Mouse (Mus musculus): ENCODE results near the gene Commd7. TPM values are rescaled to one million over a fixed set of nuclear protein-coding genes. Genes with fewer than 3 reads are reported as not detected.

The Commd7 gene
- polyA plus RNA-seq, 1 experiment from 2014 or later, result 68.9 TPM

DNA sequence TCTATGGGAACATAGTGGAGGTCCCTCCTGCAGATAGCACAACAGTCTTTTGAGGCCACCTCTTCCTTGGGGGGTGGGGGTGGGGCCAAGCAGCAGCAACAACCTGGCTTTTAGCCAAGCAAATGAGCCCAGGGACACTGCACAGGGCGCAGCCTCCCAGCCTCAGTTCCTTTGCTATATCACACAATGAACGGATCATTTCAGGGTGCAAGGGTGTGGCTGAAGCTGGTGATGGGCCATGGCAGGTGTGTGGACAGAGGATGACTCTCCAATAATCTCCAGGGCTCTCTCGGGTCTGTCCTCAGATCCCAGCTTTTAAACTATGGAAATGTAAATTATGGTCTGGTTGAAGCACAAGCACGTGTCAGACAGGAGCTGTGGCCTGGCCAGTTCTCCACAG is 55.5 kb downstream of the Commd7 start:
- ATAC-seq (ENCODE audit: insufficient read depth, low FRiP score, low TSS enrichment), result no peak
- Histone ChIP-seq H3K4me1 (ENCODE audit: control insufficient read depth, insufficient read depth, low read length) (0 out of 2 replicates have a peak, but pooled peaks cover 2% of the 10 kb centered on the region), H3K36me3 (ENCODE audit: control insufficient read depth, insufficient read depth, low read length) (no peaks in the 10 kb centered on the region), H3K9me3 (ENCODE audit: control insufficient read depth, low read length) (no peaks in the 10 kb centered on the region), H3K9ac (ENCODE audit: low read length) (no peak overlapping the region), H3K27ac (ENCODE audit: low read depth, low read length) (no peak overlapping the region), H3K4me3 (ENCODE audit: low read depth, low read length) (no peak overlapping the region), H3K27me3 (ENCODE audit: control insufficient read depth, insufficient read depth, low read length) (no peaks in the 10 kb centered on the region), H3K4me2 (ENCODE audit: low read depth) (no peak overlapping the region)
- no peak for DNase-seq (ENCODE audit: low spot score)
- 51% methylated on average over 4 of the region's 4 CpGs for WGBS

DNA sequence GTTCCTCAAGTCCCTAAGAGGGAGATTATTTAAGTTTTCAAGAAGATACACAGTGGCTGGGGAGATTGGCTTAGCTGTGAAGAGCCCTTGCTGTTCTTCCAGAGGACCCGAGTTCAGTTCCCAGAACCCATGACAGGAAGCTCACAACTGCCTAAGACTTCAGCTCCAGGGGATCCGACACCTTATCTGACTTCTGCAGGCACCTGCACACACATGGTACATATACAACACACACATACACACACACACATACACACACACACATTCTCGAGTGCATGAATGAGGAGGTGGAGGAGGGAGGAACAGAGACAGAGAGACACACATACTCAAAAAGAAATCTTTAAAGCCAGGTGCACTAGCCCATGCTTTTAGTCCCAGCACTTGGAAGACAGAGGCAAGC is 56.4 kb downstream of the Commd7 start:
- no peaks in the 10 kb centered on the region for H3K36me3 ChIP-seq (ENCODE audit: control insufficient read depth, insufficient read depth, low read length)
- H3K4me2 ChIP-seq (ENCODE audit: low read depth), result no peak overlapping the region
- 0 out of 2 replicates have a peak, but pooled peaks cover 2% of the 10 kb centered on the region for H3K4me1 ChIP-seq (ENCODE audit: control insufficient read depth, insufficient read depth, low read length)
- no peak overlapping the region for H3K9ac ChIP-seq (ENCODE audit: low read length)
- no peaks in the 10 kb centered on the region for H3K27me3 ChIP-seq (ENCODE audit: control insufficient read depth, insufficient read depth, low read length)
- no peak overlapping the region for H3K4me3 ChIP-seq (ENCODE audit: low read depth, low read length)
- H3K9me3 ChIP-seq (ENCODE audit: control insufficient read depth, low read length), result no peaks in the 10 kb centered on the region
- no peak for ATAC-seq (ENCODE audit: insufficient read depth, low FRiP score, low TSS enrichment)
- 81% methylated on average over 3 of the region's 3 CpGs for WGBS
- H3K27ac ChIP-seq (ENCODE audit: low read depth, low read length), result no peak overlapping the region
- DNase-seq (ENCODE audit: low spot score), result no peak

DNA sequence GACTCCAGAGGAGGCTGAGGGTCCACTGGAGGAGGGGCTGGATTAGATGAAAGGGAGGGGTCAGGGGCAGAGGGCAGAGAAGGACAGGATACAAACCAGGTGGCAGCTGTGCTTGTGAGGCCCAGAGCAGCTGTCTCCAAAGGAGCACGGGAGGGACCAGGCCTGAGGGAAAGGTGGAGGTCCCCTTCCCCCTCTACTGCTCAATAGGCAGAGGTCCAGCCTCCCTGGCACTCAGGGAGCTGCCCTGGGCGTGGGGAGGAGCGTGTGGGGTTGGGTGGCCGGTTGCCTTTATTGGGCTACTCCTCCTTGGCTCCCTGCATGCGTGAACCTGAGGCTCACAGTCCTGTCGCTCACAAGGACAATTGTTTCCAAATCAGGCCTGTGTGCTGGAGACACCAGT is 57.0 kb downstream of the Commd7 start:
- WGBS, result 43% methylated on average over 6 of the region's 6 CpGs
- H3K4me3 ChIP-seq (ENCODE audit: low read depth, low read length), result no peak overlapping the region
- no peak overlapping the region for H3K27ac ChIP-seq (ENCODE audit: low read depth, low read length)
- no peaks in the 10 kb centered on the region for H3K36me3 ChIP-seq (ENCODE audit: control insufficient read depth, insufficient read depth, low read length)
- H3K9ac ChIP-seq (ENCODE audit: low read length), result no peak overlapping the region
- H3K27me3 ChIP-seq (ENCODE audit: control insufficient read depth, insufficient read depth, low read length), result no peaks in the 10 kb centered on the region
- no peak overlapping the region for H3K4me2 ChIP-seq (ENCODE audit: low read depth)
- DNase-seq (ENCODE audit: low spot score), result no peak
- H3K9me3 ChIP-seq (ENCODE audit: control insufficient read depth, low read length), result no peaks in the 10 kb centered on the region
- 0 out of 2 replicates have a peak, but pooled peaks cover 2% of the 10 kb centered on the region for H3K4me1 ChIP-seq (ENCODE audit: control insufficient read depth, insufficient read depth, low read length)
- no peak for ATAC-seq (ENCODE audit: insufficient read depth, low FRiP score, low TSS enrichment)

DNA sequence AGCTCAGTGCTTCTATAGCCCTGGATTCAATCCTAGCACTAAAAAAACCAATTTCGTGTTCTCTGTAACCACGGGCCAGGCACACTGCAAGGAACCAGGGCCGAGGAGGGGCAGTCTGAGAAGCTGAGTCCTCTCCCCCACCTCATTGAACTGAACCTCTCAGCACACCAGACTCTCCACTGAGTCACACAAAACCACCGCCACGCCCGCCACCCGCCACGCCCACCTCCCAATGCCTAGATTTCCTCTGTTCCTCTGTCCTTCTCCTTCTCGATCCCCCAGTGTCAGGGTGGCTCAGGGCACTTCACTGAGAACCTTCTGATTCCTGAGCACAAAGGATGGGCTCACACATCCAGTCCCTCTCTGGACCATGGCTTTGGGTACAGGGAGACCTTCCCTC is 59.5 kb downstream of the Commd7 start:
- Histone ChIP-seq H3K27me3 (ENCODE audit: control insufficient read depth, insufficient read depth, low read length) (no peaks in the 10 kb centered on the region), H3K4me1 (ENCODE audit: control insufficient read depth, insufficient read depth, low read length) (0 out of 2 replicates have a peak, but pooled peaks cover 2% of the 10 kb centered on the region), H3K4me3 (ENCODE audit: low read depth, low read length) (no peak overlapping the region), H3K9ac (ENCODE audit: low read length) (no peak overlapping the region), H3K4me2 (ENCODE audit: low read depth) (no peak overlapping the region), H3K36me3 (ENCODE audit: control insufficient read depth, insufficient read depth, low read length) (no peaks in the 10 kb centered on the region), H3K9me3 (ENCODE audit: control insufficient read depth, low read length) (no peaks in the 10 kb centered on the region), H3K27ac (ENCODE audit: low read depth, low read length) (no peak overlapping the region)
- WGBS, result 87% methylated on average over 9 of the region's 9 CpGs
- DNase-seq (ENCODE audit: low spot score) (no peak), ATAC-seq (ENCODE audit: insufficient read depth, low FRiP score, low TSS enrichment) (no peak)

DNA sequence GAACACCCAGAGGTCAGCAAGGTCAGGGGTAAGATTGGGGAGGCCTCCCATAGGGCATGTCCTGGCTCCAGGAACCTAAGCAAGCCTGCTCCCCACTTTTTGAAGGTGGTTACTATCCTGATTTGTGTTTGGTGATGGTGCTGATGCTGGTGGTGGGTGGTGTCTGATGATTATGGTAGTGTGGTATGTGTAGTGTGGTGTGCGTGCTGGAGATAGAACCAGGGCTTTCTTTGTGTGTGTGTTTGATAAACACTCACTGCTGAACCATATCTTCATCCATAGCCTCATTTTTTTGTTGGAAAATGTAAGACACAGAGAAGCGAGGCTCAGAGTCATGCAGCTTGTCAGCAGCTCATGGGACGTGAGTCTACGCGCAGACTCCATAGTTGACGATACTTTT is 64.0 kb downstream of the Commd7 start:
- WGBS, result 87% methylated on average over 6 of the region's 6 CpGs
- no peak for DNase-seq (ENCODE audit: low spot score)

DNA sequence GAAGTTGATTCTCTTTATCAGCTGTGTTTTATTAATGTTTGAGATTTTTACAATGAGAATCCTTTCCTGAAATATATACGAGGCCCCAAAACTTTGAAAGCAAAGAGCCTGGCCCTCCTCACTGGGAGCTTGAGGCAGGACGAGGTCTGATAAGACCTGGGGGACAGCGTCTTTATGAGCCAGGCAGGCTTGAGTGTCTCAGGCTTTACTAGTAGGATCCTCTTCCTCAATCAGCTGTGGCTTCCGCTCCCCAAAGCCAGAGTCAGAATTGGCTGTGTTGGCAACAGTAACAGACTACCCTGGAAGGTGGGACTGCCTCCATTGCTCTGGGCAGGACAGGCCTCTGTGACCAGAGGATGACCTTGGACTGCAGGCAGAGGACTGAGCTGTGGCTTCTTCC is 64.6 kb downstream of the Commd7 start:
- ATAC-seq (ENCODE audit: insufficient read depth, low FRiP score, low TSS enrichment), result no peak
- WGBS, result 85% methylated on average over 4 of the region's 4 CpGs
- Histone ChIP-seq H3K4me3 (ENCODE audit: low read depth, low read length) (no peak overlapping the region), H3K4me1 (ENCODE audit: control insufficient read depth, insufficient read depth, low read length) (no peaks in the 10 kb centered on the region), H3K27ac (ENCODE audit: low read depth, low read length) (no peak overlapping the region), H3K9me3 (ENCODE audit: control insufficient read depth, low read length) (no peaks in the 10 kb centered on the region), H3K36me3 (ENCODE audit: control insufficient read depth, insufficient read depth, low read length) (no peaks in the 10 kb centered on the region), H3K27me3 (ENCODE audit: control insufficient read depth, insufficient read depth, low read length) (no peaks in the 10 kb centered on the region), H3K9ac (ENCODE audit: low read length) (no peak overlapping the region), H3K4me2 (ENCODE audit: low read depth) (no peak overlapping the region)
- DNase-seq (ENCODE audit: low spot score), result no peak

More for the DNA sequence above, 64.0 kb downstream of the Commd7 start:
- no peak for ATAC-seq (ENCODE audit: insufficient read depth, low FRiP score, low TSS enrichment)
- Histone ChIP-seq H3K4me1 (ENCODE audit: control insufficient read depth, insufficient read depth, low read length) (no peaks in the 10 kb centered on the region), H3K9me3 (ENCODE audit: control insufficient read depth, low read length) (no peaks in the 10 kb centered on the region), H3K4me2 (ENCODE audit: low read depth) (no peak overlapping the region), H3K27me3 (ENCODE audit: control insufficient read depth, insufficient read depth, low read length) (no peaks in the 10 kb centered on the region), H3K27ac (ENCODE audit: low read depth, low read length) (no peak overlapping the region), H3K4me3 (ENCODE audit: low read depth, low read length) (no peak overlapping the region), H3K36me3 (ENCODE audit: control insufficient read depth, insufficient read depth, low read length) (no peaks in the 10 kb centered on the region), H3K9ac (ENCODE audit: low read length) (no peak overlapping the region)

Other genes with a start within 250 kb of the Commd7 start
- gene 4930404H24Rik, start 140.0 kb downstream of the Commd7 start, polyA plus RNA-seq (2014; fragmentation: Nextera tagmentation; extraction: Ambion mirVana), result not detected in 2 replicates
- 32.1 and 37.5 TPM in 2 replicates for gene Nol4l, start 102.8 kb downstream of the Commd7 start, polyA plus RNA-seq (2014; fragmentation: Nextera tagmentation; extraction: Ambion mirVana)
- 11.0 and 13.3 TPM in 2 replicates for gene Dnmt3b, start 16.7 kb upstream of the Commd7 start, polyA plus RNA-seq (2014; fragmentation: Nextera tagmentation; extraction: Ambion mirVana)
- not detected in 2 replicates for gene Dnmt3c, start 63.9 kb upstream of the Commd7 start, polyA plus RNA-seq (2014; fragmentation: Nextera tagmentation; extraction: Ambion mirVana)
- 351 and 357 TPM in 2 replicates for gene Mapre1, start 108.5 kb upstream of the Commd7 start, polyA plus RNA-seq (2014; fragmentation: Nextera tagmentation; extraction: Ambion mirVana)
- gene Efcab8, start 147.2 kb upstream of the Commd7 start, polyA plus RNA-seq (2014; fragmentation: Nextera tagmentation; extraction: Ambion mirVana), result not detected in 2 replicates
- gene Sun5, start 238.3 kb upstream of the Commd7 start, polyA plus RNA-seq (2014; fragmentation: Nextera tagmentation; extraction: Ambion mirVana), result not detected in 2 replicates
- not detected in 2 replicates for gene Bpifb2, start 242.3 kb upstream of the Commd7 start, polyA plus RNA-seq (2014; fragmentation: Nextera tagmentation; extraction: Ambion mirVana)